Mouse (Mus musculus): ENCODE results near the gene Gm5751. TPM values are rescaled to one million over a fixed set of nuclear protein-coding genes. Genes with fewer than 3 reads are reported as not detected.

The Gm5751 gene
- not detected for polyA plus RNA-seq (2014; fragmentation: Illumina TruSeq; extraction: RNeasy Lipid Tissue Mini Kit (QIAGEN cat#74804); ENCODE audit: low replicate concordance)

GRCm38 (mm10) chrX:8873953-8874352 is at the start of gene Gm5751:
TSS of gene Gm5751 (plus strand) at chrX:8874253.

GRCm38 (mm10) chrX:8843694-8844093 is 30.4 kb upstream of the Gm5751 start, which contains the start of gene Gm6592:
TSS of gene Gm6592 (plus strand) at chrX:8843994.

GRCm38 (mm10) chrX:8892343-8893155 is 18.5 kb downstream of the Gm5751 start, which contains the start of gene B630019K06Rik:
TSS of gene B630019K06Rik (plus strand) at chrX:8892382.

Other genes starting within 250 kb of the Gm5751 start
- gene Ssxb8, start 183.4 kb upstream of the Gm5751 start, polyA plus RNA-seq (2014; fragmentation: Illumina TruSeq; extraction: RNeasy Lipid Tissue Mini Kit (QIAGEN cat#74804); ENCODE audit: low replicate concordance): not detected
- not detected for gene Ssx9, start 125.8 kb upstream of the Gm5751 start, polyA plus RNA-seq (2014; fragmentation: Illumina TruSeq; extraction: RNeasy Lipid Tissue Mini Kit (QIAGEN cat#74804); ENCODE audit: low replicate concordance)
- not detected for gene Ssxb5, start 70.6 kb upstream of the Gm5751 start, polyA plus RNA-seq (2014; fragmentation: Illumina TruSeq; extraction: RNeasy Lipid Tissue Mini Kit (QIAGEN cat#74804); ENCODE audit: low replicate concordance)
- not detected for gene Gm6592, start 30.3 kb upstream of the Gm5751 start, polyA plus RNA-seq (2014; fragmentation: Illumina TruSeq; extraction: RNeasy Lipid Tissue Mini Kit (QIAGEN cat#74804); ENCODE audit: low replicate concordance)
- gene B630019K06Rik, start 18.1 kb downstream of the Gm5751 start, polyA plus RNA-seq (2014; fragmentation: Illumina TruSeq; extraction: RNeasy Lipid Tissue Mini Kit (QIAGEN cat#74804); ENCODE audit: low replicate concordance): 3.1 TPM
- gene Fthl17b, start 88.7 kb downstream of the Gm5751 start, polyA plus RNA-seq (2014; fragmentation: Illumina TruSeq; extraction: RNeasy Lipid Tissue Mini Kit (QIAGEN cat#74804); ENCODE audit: low replicate concordance): not detected
- gene Fthl17c, start 102.3 kb downstream of the Gm5751 start, polyA plus RNA-seq (2014; fragmentation: Illumina TruSeq; extraction: RNeasy Lipid Tissue Mini Kit (QIAGEN cat#74804); ENCODE audit: low replicate concordance): not detected
- not detected for gene Fthl17d, start 112.5 kb downstream of the Gm5751 start, polyA plus RNA-seq (2014; fragmentation: Illumina TruSeq; extraction: RNeasy Lipid Tissue Mini Kit (QIAGEN cat#74804); ENCODE audit: low replicate concordance)
- not detected for gene Fthl17e, start 159.2 kb downstream of the Gm5751 start, polyA plus RNA-seq (2014; fragmentation: Illumina TruSeq; extraction: RNeasy Lipid Tissue Mini Kit (QIAGEN cat#74804); ENCODE audit: low replicate concordance)
- not detected for gene Fthl17f, start 188.8 kb downstream of the Gm5751 start, polyA plus RNA-seq (2014; fragmentation: Illumina TruSeq; extraction: RNeasy Lipid Tissue Mini Kit (QIAGEN cat#74804); ENCODE audit: low replicate concordance)
- not detected for gene 4930402K13Rik, start 230.3 kb downstream of the Gm5751 start, polyA plus RNA-seq (2014; fragmentation: Illumina TruSeq; extraction: RNeasy Lipid Tissue Mini Kit (QIAGEN cat#74804); ENCODE audit: low replicate concordance)